Mouse (Mus musculus) urinary bladder, postnatal 10 days (tissue): ENCODE data around the gene Adgrl3.

Experiments used
- DNase-seq: peaks from one replicate; pipeline ENCODE4 v3.0.0; 2022; ENCODE audit warnings: low spot score

The Adgrl3 gene

DNA sequence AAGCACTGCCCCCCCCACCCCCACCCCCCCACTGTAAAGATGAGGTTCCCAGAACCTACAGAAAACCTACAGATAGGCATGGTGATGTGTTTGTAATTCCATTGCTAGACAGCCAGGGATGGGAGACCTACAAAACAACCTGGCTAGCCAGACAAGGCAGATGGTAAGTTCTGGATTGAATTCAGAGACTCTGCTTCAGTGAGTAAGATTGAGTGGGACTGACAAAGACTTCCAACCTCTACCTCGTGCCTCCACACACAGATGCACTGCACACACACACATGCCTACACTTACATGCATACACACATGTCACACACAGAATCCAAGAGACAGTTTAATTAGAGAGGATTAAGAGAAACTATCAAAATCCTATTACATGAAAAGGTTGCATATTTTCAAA is 544.4 kb downstream of the Adgrl3 start:
- DNase-seq, result no peak

DNA sequence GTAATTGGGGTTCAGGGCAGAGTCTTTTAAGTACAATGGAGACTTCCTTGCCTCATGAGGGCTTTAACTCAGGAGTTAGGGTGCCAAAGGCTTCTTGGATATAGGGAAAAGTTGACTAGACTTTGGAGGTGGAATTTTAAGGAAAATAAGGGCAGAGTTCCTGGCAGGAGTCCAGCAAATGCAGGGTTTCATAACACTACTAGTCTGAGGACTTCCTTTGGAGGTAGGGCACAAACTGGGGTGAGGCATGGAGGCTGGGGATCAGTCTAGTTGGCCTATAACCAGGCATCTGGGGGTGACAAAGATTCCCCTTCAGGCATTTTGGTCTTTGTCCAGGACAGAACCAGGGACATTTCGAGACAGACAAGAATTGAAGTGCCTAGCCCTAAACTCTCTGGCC is 546.6 kb downstream of the Adgrl3 start:
- no peak for DNase-seq

DNA sequence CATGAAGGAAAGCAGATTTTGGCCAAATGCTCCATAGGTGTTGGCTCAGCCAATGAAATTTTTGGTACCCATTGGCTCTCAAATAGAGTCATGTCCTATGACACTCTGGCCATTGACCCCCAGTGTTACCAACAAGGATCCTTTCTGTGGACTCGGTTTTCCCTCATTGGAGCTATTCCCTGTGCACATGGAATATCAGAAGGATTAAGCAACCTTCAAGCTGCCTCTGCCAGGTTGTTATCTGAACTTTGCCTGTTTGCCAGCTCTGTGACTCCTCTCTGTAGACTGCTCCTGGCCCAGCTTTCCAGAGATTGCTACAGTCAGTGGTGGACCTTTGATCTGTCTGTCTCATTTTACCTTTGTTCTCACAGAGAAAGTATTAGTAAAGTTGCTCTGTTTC is 548.8 kb downstream of the Adgrl3 start:
- no peak for DNase-seq

DNA sequence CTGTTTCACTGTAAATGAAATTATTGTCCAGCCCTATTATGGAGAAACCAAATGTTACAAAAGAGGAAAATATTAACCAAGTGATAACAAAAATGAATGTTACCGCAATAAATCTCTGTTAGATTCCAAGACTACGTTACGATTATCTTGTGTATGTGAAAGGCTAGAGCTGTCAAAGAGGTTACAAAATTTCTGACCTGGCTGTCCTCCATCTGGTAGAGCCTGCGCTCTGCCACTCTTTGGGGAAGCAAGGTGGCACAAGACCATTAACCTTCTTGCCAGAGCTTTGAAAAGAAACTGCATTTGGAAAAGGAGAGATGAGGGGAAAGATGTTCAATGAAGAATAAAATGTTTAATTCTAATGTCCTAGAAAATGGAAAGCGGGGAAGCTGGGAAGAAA is 562.9 kb downstream of the Adgrl3 start:
- no peak for DNase-seq

DNA sequence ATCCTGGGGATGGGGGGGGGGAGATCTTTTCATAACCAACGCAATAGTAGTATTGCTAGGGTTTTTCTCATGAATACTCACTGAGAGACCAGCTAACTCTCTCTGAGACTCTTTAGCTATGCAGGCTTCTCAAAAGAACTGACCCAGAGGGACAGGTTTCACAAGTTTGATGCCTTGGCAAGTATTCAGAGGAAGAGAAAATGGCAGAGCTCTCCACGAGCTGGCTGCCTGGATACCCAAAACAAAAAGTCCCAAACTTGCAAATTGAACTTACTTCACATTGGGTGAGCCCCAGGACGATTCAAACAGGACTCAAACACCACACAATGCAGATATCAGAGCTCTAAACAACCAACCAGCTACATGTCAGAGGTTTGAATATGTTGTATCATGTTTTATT is 563.5 kb downstream of the Adgrl3 start:
- DNase-seq, result no peak

DNA sequence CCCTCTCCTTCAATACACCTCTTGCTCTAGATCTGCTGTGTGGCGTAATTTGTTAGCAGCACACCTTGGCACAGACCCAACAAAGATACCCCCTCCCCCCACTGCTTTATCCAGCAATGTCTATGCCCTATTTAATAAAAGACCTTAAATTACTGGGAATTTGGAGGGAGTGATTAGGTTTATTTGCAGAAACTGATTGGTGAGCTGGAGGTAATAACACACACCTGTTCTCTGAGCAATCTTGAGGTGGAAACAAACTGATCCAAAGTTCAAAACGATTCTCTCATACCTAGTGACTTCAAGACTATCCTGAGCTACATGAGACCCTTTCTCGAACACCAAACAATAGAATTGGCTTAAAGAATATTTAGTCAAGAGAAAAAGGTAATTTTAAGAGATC is 565.0 kb downstream of the Adgrl3 start:
- DNase-seq, result no peak

DNA sequence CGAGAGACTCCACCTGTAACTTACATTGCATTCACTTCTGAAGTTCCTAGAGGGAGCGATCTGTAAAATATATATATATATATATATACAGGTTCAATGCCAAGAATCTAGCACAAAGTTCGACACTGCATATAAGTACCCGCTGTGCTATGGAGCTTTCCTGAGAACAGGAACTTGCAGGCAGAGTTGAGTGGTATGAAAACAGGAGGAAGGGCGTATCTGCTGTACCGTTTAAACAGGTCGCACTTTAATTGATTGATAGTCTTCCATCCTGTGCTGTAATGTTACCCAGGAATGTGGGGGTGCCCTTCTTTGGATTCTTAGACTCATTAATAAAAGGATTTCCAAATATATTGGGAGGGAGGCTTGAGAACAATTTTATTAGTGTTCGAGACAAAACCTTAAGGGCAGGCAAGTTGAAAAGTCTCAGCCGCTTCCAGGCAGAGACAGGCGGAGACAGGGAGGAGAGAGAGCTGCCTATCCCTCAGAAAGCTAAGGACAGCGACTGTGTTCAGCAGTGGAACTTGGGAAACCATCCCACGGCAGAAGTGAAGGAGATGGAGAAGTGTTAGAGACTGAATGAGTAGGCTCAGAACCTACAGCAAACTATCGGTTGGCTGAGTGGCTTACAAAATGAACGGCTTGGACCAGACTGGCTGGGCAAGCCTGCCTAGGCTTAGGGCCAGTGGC is 570.2 kb downstream of the Adgrl3 start:
- no peak for DNase-seq

DNA sequence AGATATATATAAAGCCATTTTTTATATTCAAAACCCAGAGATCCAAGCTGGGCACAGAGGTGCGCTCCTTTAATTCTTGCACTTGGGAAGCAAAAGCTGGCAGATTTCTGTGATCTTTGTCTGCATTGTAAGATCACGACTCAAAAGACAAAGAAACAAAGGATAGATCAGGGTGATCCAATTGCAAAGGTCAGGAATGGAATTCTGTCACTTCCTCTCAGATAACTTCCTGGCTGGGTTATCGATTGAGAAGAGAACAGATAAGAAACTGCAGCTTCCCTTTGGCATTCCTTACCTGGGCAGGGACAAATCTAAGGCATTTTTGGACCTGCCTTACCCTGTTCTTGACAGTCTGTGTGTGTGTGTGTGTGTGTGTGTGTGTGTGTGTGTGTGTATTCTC is 571.5 kb downstream of the Adgrl3 start:
- DNase-seq, result no peak

DNA sequence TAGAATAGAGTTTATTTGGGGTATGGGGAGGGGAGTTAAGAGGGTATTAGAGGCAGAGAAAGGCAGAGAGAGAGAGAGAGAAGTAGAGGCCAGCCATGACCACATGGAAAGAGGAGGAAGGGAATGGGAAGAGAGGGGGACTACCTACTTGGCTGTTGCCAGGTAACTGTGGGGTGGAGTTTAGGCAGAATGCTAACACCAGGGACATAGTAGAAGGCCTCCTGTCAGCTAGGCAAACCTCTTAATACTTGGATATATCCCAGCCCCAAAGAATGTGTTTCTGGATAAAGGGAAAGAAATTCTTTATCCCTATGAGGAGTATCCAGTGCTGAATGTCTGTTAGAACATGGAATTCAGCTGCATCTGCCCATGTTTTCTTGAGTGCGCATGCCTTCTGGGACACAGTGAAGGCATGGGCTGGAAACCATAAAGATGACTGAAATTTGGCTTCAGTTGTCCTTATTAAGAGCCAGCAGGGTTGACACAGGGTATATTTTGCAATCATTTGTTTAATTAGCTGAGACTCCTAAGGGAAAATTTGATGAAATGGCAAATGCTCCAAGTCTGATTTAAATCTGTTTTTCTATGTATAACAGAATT is 573.6 kb downstream of the Adgrl3 start:
- DNase-seq, result no peak

DNA sequence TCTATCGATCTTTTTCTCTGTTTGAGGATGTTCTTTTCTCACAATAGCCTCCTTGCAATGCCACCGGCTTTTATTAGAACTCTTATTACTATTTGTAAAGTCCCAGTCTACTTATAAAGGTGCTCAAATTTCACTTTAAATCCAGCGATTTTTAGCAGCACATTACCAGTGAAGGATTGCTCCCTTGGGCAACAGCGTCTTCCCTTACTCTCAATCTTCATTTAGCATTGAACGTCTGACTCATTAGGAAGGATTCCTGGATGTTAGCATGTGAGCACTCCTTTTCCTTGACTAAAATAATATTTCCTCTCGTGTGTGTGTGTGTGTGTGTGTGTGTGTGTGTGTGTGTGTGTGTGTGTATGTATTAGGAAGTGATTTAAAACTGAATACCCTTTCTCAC is 578.1 kb downstream of the Adgrl3 start:
- DNase-seq, result no peak

DNA sequence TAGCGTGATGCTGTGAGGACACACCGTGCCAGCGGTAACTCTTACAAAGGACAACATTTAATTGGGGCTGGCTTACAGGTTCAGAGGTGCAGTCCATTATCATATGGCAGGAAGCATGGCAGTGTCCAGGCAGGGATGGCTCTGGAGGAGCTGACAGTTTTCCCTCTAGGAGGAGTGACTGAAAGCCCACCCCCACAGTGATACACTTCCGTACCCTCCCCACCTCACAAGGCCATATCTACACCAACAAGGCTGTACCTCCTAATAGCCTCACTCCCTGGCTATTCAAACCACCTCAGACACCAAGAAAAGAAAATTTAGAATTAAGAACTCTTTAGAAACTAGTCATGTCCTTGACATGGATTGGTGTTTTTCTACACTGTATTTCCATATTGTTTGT is 583.0 kb downstream of the Adgrl3 start:
- DNase-seq, result no peak

DNA sequence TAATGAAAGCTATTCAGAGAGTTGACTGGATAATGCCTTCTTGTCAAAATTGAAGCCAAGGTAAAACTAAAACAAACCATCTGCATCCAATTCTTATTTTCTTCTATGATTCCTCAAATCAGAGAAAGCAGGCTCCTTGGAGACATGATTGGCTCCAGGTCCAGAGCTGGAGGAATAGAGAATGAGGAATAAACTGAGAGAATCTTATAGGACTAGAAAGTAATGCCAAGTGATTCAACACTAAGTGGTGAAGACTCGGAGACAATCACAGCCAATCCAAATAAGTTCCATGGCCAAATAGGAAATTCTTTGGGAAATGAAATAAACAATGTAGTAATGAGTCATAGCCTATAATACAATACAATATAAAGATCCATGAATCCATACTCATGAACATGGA is 585.7 kb downstream of the Adgrl3 start:
- DNase-seq, result no peak

DNA sequence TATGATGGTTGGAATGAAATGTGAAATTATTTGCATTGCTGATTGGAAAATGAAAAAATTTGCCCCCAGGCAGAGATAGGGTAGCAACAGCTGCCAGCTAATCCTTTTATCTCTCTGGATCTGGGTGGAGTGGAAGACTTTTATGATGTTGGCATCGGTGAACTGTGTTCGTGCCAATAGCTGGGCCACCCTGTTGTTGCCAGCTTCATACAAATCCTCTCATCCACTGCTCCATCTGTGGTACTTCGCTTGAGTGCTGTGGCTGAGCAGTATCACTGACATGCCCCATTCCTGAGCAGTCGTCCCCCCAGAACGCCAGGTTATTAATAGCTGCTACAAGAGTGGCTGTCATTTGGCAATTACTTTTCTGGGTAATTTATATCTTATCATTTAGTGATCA is 590.3 kb downstream of the Adgrl3 start:
- no peak for DNase-seq

DNA sequence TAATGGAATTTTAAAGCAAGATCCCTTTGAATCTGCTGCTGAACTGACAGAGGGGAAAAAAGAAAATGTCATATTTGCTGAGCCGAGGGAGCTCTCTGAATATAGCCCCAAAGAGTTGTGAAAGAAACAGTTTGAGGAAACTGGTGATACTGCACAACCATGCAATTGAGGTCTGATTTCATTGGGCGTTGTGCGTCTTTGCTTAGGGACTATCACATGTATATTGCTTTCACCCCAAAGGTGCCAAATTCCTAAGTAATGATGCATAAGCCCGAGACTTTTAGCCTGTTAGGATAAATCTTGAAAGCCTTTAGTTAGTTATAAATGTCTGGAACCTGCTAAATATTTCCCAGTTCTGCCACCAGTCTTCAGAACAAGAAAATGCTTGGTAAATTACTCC is 594.7 kb downstream of the Adgrl3 start:
- no peak for DNase-seq

DNA sequence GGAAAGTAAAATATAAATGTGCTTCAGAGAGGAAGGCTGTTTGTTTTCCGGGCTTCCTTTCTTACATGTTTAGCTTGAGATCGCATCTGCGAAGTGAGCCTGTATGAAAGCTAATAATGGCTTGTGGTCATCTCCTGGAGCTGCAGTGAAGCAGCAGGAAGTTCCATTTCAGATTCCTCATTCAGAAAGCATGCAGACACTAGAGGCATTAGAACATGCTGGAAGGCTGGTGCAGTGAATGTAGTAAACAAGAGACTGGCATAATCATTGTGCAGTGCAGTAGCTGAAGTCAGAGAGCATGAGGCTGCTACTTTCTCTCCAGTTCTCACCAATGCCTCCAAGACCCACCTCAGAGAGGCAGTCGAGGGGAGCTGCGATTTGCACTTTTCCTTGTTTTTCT is 601.2 kb downstream of the Adgrl3 start:
- DNase-seq, result no peak

DNA sequence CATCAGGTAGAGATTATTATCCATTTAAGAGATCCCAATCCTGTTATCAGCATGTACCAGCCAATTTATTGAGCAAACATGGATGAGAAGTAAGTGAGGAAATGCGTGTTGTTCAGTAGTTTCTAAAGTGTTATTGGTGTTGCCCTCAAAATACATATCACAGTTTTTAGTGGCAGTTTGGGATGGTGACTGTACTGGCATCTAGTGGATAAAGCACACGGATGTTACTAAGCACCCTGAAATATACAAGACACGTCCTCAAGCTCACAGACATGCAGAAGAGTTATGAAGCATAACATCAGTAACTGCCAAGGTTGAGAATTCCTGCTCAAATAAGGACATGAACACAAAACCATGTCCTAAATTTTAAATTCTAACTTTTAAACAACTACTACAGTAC is 601.8 kb downstream of the Adgrl3 start:
- DNase-seq, result no peak

DNA sequence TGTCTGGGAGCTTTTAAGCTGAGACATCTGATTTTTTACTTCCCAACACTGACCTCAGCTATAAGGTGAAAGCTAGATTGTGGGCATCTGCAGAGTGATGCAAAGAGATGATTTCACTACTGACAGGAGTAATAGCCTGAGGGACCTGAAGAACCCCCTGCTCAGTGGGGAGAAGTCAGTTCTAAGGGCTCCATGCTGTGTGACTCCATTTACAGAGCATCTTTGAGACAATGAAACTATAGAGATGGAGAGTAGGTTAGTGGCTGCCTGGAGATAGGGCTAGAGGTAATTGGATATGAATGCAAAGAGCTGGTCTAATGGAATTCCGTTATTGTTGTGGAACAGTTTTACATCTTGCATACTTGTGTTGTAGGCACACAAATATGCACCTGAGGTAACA is 603.9 kb downstream of the Adgrl3 start:
- no peak for DNase-seq

DNA sequence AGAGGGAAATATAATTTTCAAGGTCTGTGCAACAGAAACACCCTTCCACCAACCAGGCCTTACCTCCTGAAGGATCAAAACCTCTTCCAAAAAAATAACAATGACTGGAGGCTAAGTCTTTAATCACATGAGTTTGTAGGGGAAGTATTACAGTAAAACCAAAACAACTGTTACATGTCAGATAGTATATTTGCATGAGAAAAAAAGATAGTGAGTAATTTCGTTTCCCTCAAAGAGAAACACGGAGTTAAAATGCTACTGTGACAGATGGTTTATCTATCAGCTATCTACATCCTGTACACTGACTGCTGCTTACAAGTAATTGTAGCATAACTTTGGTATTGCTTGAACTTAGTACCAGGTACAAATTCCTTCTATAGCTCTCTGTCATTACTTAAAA is 616.2 kb downstream of the Adgrl3 start:
- DNase-seq, result no peak

DNA sequence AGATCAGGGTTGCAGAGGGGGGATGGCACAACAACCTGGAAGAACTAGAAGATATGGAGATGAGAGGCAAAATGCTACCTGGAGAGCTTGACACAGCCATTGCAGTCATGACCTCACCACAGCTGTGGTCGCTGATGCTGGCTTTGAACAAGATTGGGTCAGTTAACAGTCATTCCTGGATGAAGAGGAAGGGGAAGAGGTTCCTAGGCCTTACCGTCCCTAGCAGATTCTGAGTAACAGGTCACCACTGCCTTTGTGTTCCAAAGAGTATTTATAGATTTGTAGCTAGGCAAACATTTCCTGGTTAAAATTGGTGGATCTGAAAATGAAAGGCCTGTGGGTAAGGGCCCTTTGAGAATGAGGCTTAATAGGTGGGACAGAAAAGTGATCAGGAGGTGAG is 618.5 kb downstream of the Adgrl3 start:
- no peak for DNase-seq

DNA sequence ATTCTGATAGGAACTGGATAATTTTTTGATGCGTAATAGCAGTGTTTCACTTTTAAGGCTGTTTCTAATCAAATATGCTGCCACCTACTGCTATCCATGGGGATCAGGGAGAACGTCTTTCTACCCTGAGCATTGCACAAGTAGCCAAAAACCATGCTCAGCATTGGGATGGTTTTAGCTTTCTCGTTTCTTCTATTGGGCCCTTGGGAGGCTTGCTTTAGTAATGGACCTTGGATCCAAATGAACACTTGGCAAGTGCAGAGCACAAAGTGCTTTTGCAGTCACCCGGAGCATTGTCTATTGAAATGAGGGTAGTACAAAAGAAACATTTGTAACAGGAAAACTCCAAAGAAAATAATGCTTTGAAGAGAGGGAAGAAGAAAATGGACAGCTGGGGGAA is 620.2 kb downstream of the Adgrl3 start:
- DNase-seq, result no peak

DNA sequence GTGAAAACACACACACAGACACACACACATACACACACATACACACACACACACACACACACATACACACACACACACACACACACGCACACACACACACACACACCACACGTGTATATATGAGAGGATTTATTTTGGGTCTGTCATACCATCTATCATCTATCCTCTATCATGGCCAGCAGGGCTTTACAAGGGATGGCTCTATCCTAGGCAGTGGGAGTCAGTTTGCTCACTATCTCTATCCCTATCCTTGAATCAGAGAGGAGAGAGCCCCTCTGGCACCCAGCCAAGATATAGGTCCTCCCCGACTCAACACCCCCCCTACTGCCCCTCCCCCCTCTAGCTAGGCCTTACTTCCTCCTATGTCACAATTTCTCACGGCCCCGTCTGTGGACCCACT is 625.6 kb downstream of the Adgrl3 start:
- no peak for DNase-seq

DNA sequence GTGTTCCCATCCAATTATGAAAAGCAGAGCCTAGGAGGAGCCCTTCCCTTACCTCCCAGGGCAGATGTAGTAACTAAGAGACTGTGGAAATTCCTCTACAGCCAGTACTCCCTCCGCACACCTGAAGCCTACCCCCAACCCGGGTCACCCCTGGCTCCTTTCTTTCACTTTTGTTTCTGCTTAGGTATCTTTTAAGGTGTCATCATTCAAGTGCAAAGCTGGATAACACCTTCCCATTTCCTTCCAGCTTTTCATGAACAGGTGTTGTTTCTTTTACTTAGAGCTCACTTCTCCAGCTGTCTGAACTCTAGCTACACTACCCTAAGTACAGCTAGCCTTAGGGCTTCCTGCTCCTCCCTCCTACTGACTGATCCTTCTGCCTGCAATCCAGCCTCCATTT is 634.0 kb downstream of the Adgrl3 start:
- no peak for DNase-seq

DNA sequence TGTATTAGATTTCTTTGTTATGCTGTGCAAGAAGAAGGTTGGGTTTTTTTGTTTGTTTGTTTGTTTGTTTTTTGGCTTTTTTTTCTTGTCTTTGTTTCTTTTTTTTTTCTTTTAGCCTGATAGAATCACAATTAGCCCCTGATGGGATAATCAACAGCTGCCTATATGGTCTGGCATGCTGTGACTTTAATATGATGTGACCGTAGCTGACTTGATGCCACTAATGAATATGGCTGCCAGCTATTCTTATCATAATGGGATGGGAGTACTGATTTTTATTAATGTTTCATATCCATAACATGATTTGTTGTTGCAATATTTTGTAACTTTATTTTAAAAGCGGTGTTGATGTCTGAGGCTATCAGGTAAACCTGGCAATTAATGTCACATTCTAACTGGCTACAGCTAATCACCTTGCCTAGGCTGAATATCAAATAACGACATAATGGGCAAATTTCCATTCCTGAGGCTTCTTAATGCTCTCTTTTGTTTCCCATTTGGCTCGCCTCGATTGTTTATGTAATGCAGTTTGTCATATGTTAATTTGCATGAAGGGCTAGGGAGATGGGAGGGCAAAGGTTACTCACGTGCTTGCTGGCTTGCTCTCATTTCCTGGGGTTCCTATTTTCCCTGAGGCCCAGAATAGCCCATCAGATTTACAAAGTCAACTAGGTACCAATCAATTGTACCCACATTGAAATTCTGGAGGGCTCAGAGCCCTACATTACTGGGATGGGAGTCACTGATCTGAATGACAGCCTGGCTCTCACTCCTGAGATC is 641.9 kb downstream of the Adgrl3 start:
- DNase-seq, result no peak

DNA sequence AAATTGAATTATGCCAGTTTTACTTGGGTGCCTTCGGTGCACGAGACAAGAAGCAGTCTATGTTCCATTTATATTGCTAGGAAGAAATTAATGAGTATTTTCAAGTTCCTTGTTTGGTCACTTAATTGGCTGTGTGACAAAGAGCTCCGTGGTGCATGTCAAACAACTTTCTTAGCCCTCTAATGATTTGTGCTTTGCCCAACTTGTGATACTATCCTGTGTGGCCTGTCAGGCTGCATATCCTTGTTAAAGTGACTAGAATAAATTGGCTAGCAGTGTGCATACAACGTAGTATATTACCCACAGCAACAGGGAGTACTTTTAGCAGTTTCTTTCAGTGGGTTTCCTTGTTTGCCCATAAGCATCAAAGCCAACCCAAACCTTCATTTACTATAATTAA is 651.1 kb downstream of the Adgrl3 start:
- no peak for DNase-seq
